Mouse (Mus musculus) frontal cortex, adult (tissue): ENCODE measurements around the gene Tmsb15b1.
A peak's percentile ranks its signal among the peaks of the same experiment; 100 is the strongest.
"Not testable (repeated sequence)": the region's sequence is repeated elsewhere in the genome, so short reads cannot be mapped to it uniquely, and the experiment has no call there.

Experiments used
- ATAC-seq: cut with Nextera tagmentation; 2 replicates; pipeline ENCODE4 v1.9.2; 2017; ENCODE audit warnings: mild to moderate bottlenecking, moderate library complexity, mixed read lengths; ENCODE audit not compliant: low TSS enrichment

Tmsb15b1 gene

GRCm38 (mm10) chrX:136976424-136977084 is at the start of gene Tmsb15b1, which contains the start of gene Tmsb15l:
Gene Tmsb15b1 (minus strand): TSS chrX:136976874.
Gene Tmsb15l (minus strand): TSS chrX:136976869.
- peak; percentile 100 for ATAC-seq

GRCm38 (mm10) chrX:137019310-137019709 is 42.6 kb upstream of the Tmsb15b1 start:
- ATAC-seq: peak; percentile 85

GRCm38 (mm10) chrX:137017668-137018067 is 41.0 kb upstream of the Tmsb15b1 start:
- no peak for ATAC-seq

- ATAC-seq: peak; percentile 89
These were observed 38.5 kb upstream of the Tmsb15b1 start for GRCm38 (mm10) chrX:137015099-137015709.

- ATAC-seq: no peak
These were observed 19.6 kb upstream of the Tmsb15b1 start for GRCm38 (mm10) chrX:136996256-136996655.

- no peak for ATAC-seq
These were observed 17.0 kb upstream of the Tmsb15b1 start for GRCm38 (mm10) chrX:136993641-136994040.

GRCm38 (mm10) chrX:136992978-136993547 is 16.4 kb upstream of the Tmsb15b1 start, which contains the start of gene Zcchc18:
Gene Zcchc18 (plus strand): TSS chrX:136993155.
- ATAC-seq: peak; percentile 93

GRCm38 (mm10) chrX:136992191-136992965 is 15.7 kb upstream of the Tmsb15b1 start:
- ATAC-seq: peak; percentile 44

GRCm38 (mm10) chrX:136991274-136991673 is 14.6 kb upstream of the Tmsb15b1 start:
- ATAC-seq: no peak

- ATAC-seq: no peak
These were observed 9.4 kb upstream of the Tmsb15b1 start for GRCm38 (mm10) chrX:136986039-136986438.

GRCm38 (mm10) chrX:136978616-136979015 is 1.9 kb upstream of the Tmsb15b1 start:
- ATAC-seq: peak; percentile 66

GRCm38 (mm10) chrX:136975397-136975796 is 1.3 kb downstream of the Tmsb15b1 start, which contains the start of gene Tmsb15b2:
Gene Tmsb15b2 (minus strand): TSS chrX:136975497.
- ATAC-seq: not testable (repeated sequence)

- peak; percentile 69 for ATAC-seq
These were observed 17.0 kb downstream of the Tmsb15b1 start for GRCm38 (mm10) chrX:136959688-136960087.

- ATAC-seq: not testable (repeated sequence)
These were observed 18.4 kb downstream of the Tmsb15b1 start for GRCm38 (mm10) chrX:136958300-136958699.

- ATAC-seq: peak; percentile 100
These were observed 18.9 kb downstream of the Tmsb15b1 start for GRCm38 (mm10) chrX:136957583-136958279.

- no peak for ATAC-seq
These were observed 38.7 kb downstream of the Tmsb15b1 start for GRCm38 (mm10) chrX:136937985-136938384.

- ATAC-seq: no peak
These were observed 49.6 kb downstream of the Tmsb15b1 start, which contains the start of gene H2bfm for GRCm38 (mm10) chrX:136927031-136927430. Gene H2bfm (plus strand): TSS chrX:136927325.

- no peak for ATAC-seq
These were observed 50.8 kb downstream of the Tmsb15b1 start for GRCm38 (mm10) chrX:136925863-136926262.
